ENCODE assay signal across 12 mouse cellular contexts in the genomic region with DNA sequence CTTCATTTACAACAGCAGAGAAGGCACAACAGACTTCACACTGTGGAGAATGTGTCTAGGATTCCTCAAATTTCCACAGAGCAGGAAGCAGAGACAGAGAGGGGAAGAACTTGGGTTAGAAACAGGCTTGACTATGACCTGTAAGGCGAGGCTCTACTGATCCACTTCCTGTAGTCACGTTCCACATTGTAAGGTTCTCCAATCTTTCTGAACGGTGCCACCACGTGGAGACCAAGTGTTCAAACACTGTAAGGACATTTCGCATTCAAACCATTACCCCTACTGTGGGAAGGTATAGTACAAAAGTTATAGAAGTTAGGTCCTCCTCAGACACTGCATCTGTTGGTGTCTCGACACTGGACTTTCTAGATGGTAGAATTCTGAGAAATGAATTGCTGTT. TPM values are rescaled to one million over a fixed set of nuclear protein-coding genes. Genes with fewer than 3 reads are reported as not detected.
A peak's percentile ranks its signal among the peaks of the same experiment; 100 is the strongest.
DNase-seq lines count a peak whose midpoint lies in the region; ATAC-seq and TF ChIP-seq lines count a peak whose summit lies in the region.
"Had no signal": no experiment of that assay in that cellular context is flagged by ENCODE, and none has a peak within 500 bp of the region (broad histone marks: within the 10 kb centered on the region; RNA-seq: fewer than 3 reads in every experiment).

No protein-coding gene starts in this region.

- TF ChIP-seq EP300 in heart, postnatal 0 days (IDR thresholded peaks at IDR 0.05; ENCODE audit: low read depth), result no peak
- no peak for TF ChIP-seq EP300 in liver, embryonic 14.5 days (IDR thresholded peaks at IDR 0.05; ENCODE audit: low read depth)

- no peak for TF ChIP-seq POLR2A in thymus, adult 2 months (IDR thresholded peaks at IDR 0.05; ENCODE audit: control insufficient read depth, extremely low read depth, insufficient read depth, low read length, poor library complexity)

- H3K36me3 ChIP-seq in heart, postnatal 0 days (replicated peaks; ENCODE audit: control insufficient read depth, insufficient read depth, low read length), result no peaks in the 10 kb centered on the region
- H3K36me3 ChIP-seq in heart, embryonic 11.5 days (ENCODE audit: control insufficient read depth, insufficient read depth, low read length), result no peaks in the 10 kb centered on the region
- H3K36me3 ChIP-seq in G1E (replicated peaks), result no peaks in the 10 kb centered on the region
- no peaks in the 10 kb centered on the region for H3K36me3 ChIP-seq in liver, embryonic 14.5 days (replicated peaks; ENCODE audit: control insufficient read depth, insufficient read depth, low read depth)
- H3K36me3 ChIP-seq in thymus, adult 2 months (ENCODE audit: control insufficient read depth, insufficient read depth, low read length), result no peaks in the 10 kb centered on the region
- no peaks in the 10 kb centered on the region for H3K36me3 ChIP-seq in midbrain, postnatal 0 days (ENCODE audit: insufficient read depth, low read length)
- H3K36me3 ChIP-seq in forebrain, embryonic 11.5 days (ENCODE audit: control insufficient read depth, insufficient read depth, low read length), result no peaks in the 10 kb centered on the region
- H3K36me3 ChIP-seq: limb, embryonic 10.5 days had no signal

- H3K9me3 ChIP-seq in heart, postnatal 0 days (replicated peaks; ENCODE audit: control insufficient read depth, low read length), result no peaks in the 10 kb centered on the region
- no peaks in the 10 kb centered on the region for H3K9me3 ChIP-seq in heart, embryonic 11.5 days (replicated peaks; ENCODE audit: control insufficient read depth, low read length)
- H3K9me3 ChIP-seq in G1E (replicated peaks), result no peaks in the 10 kb centered on the region
- H3K9me3 ChIP-seq in liver, embryonic 14.5 days (ENCODE audit: control insufficient read depth, low read length), result no peaks in the 10 kb centered on the region
- H3K9me3 ChIP-seq in midbrain, postnatal 0 days (ENCODE audit: low read length), result no peaks in the 10 kb centered on the region
- no peaks in the 10 kb centered on the region for H3K9me3 ChIP-seq in forebrain, embryonic 11.5 days (ENCODE audit: control insufficient read depth, low read length)
- H3K9me3 ChIP-seq: limb, embryonic 10.5 days had no signal

- peak; percentile 40 for TF ChIP-seq CTCF in heart, postnatal 0 days (IDR thresholded peaks at IDR 0.05; ENCODE audit: low read depth)
- TF ChIP-seq CTCF in G1E (IDR thresholded peaks at IDR 0.05; ENCODE audit: low read depth, low read length), result no peak
- peak; percentile 6; the same call in 1 of the 2 replicates for TF ChIP-seq CTCF in liver, embryonic 14.5 days (IDR thresholded peaks at IDR 0.05; ENCODE audit: low read depth)
- TF ChIP-seq CTCF in thymus, adult 2 months (IDR thresholded peaks at IDR 0.05; ENCODE audit: borderline replicate concordance, control insufficient read depth, extremely low read depth, insufficient read depth, low read length, poor library complexity), result no peak
- no peak for TF ChIP-seq CTCF in midbrain, postnatal 0 days (IDR thresholded peaks at IDR 0.05)

- no peak overlapping the region for H3K4me2 ChIP-seq in heart, postnatal 0 days (ENCODE audit: low read depth, low read length)
- H3K4me2 ChIP-seq in heart, embryonic 11.5 days, result no peak overlapping the region
- no peak overlapping the region for H3K4me2 ChIP-seq in liver, embryonic 14.5 days (ENCODE audit: low read depth)
- H3K4me2 ChIP-seq in midbrain, postnatal 0 days (ENCODE audit: low read depth, low read length, poor library complexity, severe bottlenecking), result no peak overlapping the region
- no peak overlapping the region for H3K4me2 ChIP-seq in forebrain, embryonic 11.5 days (ENCODE audit: low read depth, low read length, severe bottlenecking)

- no peak overlapping the region for H3K27ac ChIP-seq in heart, postnatal 0 days (ENCODE audit: low read depth)
- no peak overlapping the region for H3K27ac ChIP-seq in heart, embryonic 11.5 days (ENCODE audit: low read depth, low read length)
- H3K27ac ChIP-seq in liver, embryonic 14.5 days, result no peak overlapping the region
- H3K27ac ChIP-seq in thymus, adult 2 months (ENCODE audit: control insufficient read depth, insufficient read depth, low read length), result peak overlapping the region; percentile 55; the same call in 1 of the 2 replicates
- no peak overlapping the region for H3K27ac ChIP-seq in midbrain, postnatal 0 days (ENCODE audit: low read depth, low read length)
- H3K27ac ChIP-seq in forebrain, embryonic 11.5 days (ENCODE audit: low read depth, low read length), result no peak overlapping the region
- H3K27ac ChIP-seq: limb, embryonic 10.5 days had no signal

- WGBS in heart, postnatal 0 days, result 63% methylated on average over 6 of the region's 6 CpGs
- 67% methylated on average over 6 of the region's 6 CpGs for WGBS in heart, embryonic 11.5 days (ENCODE audit: insufficient replicate concordance)
- 33% methylated on average over 6 of the region's 6 CpGs for WGBS in liver, embryonic 14.5 days (ENCODE audit: insufficient replicate concordance)
- WGBS in thymus, adult 2 months, result 25% methylated on average over 6 of the region's 6 CpGs
- 86% methylated on average over 6 of the region's 6 CpGs for WGBS in midbrain, postnatal 0 days
- 88% methylated on average over 6 of the region's 6 CpGs for WGBS in forebrain, embryonic 11.5 days

- peaks cover 5% of the 10 kb centered on the region; the same call in 1 of the 2 replicates for H3K4me1 ChIP-seq in heart, postnatal 0 days (ENCODE audit: control insufficient read depth, insufficient read depth)
- no peaks in the 10 kb centered on the region for H3K4me1 ChIP-seq in heart, embryonic 11.5 days (ENCODE audit: control insufficient read depth, insufficient read depth, low read length)
- H3K4me1 ChIP-seq in G1E (ENCODE audit: insufficient read depth, low read depth, low read length), result peaks cover 31% of the 10 kb centered on the region
- peaks cover 0 to 7% of the 10 kb centered on the region in 2 experiments; a peak in 2 of 4 replicates for H3K4me1 ChIP-seq in liver, embryonic 14.5 days (replicated peaks; ENCODE audit: control insufficient read depth in 2 of 2, insufficient read depth in 2 of 2, low read length in 1 of 2)
- H3K4me1 ChIP-seq in thymus, adult 2 months (replicated peaks; ENCODE audit: control insufficient read depth, insufficient read depth, low read length), result peaks cover 38% of the 10 kb centered on the region
- no peaks in the 10 kb centered on the region for H3K4me1 ChIP-seq in midbrain, postnatal 0 days (ENCODE audit: insufficient read depth, low read length)
- H3K4me1 ChIP-seq in forebrain, embryonic 11.5 days (replicated peaks; ENCODE audit: control insufficient read depth, insufficient read depth, low read length), result no peaks in the 10 kb centered on the region

- ATAC-seq in heart, postnatal 0 days (ENCODE audit: insufficient read depth, low read depth), result no peak; the same call in 1 of the 2 replicates
- ATAC-seq in heart, embryonic 11.5 days (replicated peaks; ENCODE audit: insufficient number of reproducible peaks, low FRiP score, low TSS enrichment), result no peak
- ATAC-seq in G1E (ENCODE audit: extremely low read depth, insufficient number of reproducible peaks, low FRiP score, poor library complexity, severe bottlenecking), result peak; percentile 83
- no peak; the same call in 1 of the 2 replicates for ATAC-seq in liver, embryonic 14.5 days (ENCODE audit: insufficient read depth)
- no peak for ATAC-seq in midbrain, postnatal 0 days (ENCODE audit: low FRiP score)
- no peak for ATAC-seq in forebrain, embryonic 11.5 days (replicated peaks; ENCODE audit: low FRiP score)
- ATAC-seq: hindbrain, embryonic 16.5 days had no signal

- no peaks in the 10 kb centered on the region for H3K27me3 ChIP-seq in heart, postnatal 0 days (ENCODE audit: control insufficient read depth, insufficient read depth, low read length)
- no peaks in the 10 kb centered on the region for H3K27me3 ChIP-seq in heart, embryonic 11.5 days (ENCODE audit: control insufficient read depth, insufficient read depth, low read length)
- 0 out of 2 replicates have a peak, but pooled peaks cover 9% of the 10 kb centered on the region for H3K27me3 ChIP-seq in G1E (ENCODE audit: insufficient read depth, low read length)
- H3K27me3 ChIP-seq in liver, embryonic 14.5 days (ENCODE audit: control insufficient read depth, insufficient read depth, low read length), result no peaks in the 10 kb centered on the region
- no peaks in the 10 kb centered on the region for H3K27me3 ChIP-seq in thymus, adult 2 months (ENCODE audit: control insufficient read depth, insufficient read depth, low read length)
- H3K27me3 ChIP-seq in midbrain, postnatal 0 days (ENCODE audit: insufficient read depth, low read length), result no peaks in the 10 kb centered on the region
- no peaks in the 10 kb centered on the region for H3K27me3 ChIP-seq in forebrain, embryonic 11.5 days (ENCODE audit: control insufficient read depth, insufficient read depth, low read length)

- no peak overlapping the region for H3K4me3 ChIP-seq in heart, postnatal 0 days (ENCODE audit: low read depth, low read length)
- no peak overlapping the region for H3K4me3 ChIP-seq in heart, embryonic 11.5 days (ENCODE audit: low read depth, low read length)
- no peak overlapping the region for H3K4me3 ChIP-seq in G1E (ENCODE audit: low read depth, low read length)
- H3K4me3 ChIP-seq in liver, embryonic 14.5 days (ENCODE audit: insufficient read depth in 1 of 2, low read depth in 2 of 2, low read length in 2 of 2), result no peak overlapping the region
- no peak overlapping the region for H3K4me3 ChIP-seq in thymus, adult 2 months (ENCODE audit: control insufficient read depth, insufficient read depth, low read length)
- H3K4me3 ChIP-seq in midbrain, postnatal 0 days (ENCODE audit: low read depth, low read length), result no peak overlapping the region
- H3K4me3 ChIP-seq in forebrain, embryonic 11.5 days (ENCODE audit: low read depth, low read length), result no peak overlapping the region
- H3K4me3 ChIP-seq: limb, embryonic 10.5 days; myocyte had no signal

- H3K9ac ChIP-seq in heart, postnatal 0 days (replicated peaks; ENCODE audit: low read depth, low read length), result no peak overlapping the region
- no peak overlapping the region for H3K9ac ChIP-seq in heart, embryonic 11.5 days (ENCODE audit: low read depth, low read length)
- no peak overlapping the region for H3K9ac ChIP-seq in liver, embryonic 14.5 days (replicated peaks)
- H3K9ac ChIP-seq in midbrain, postnatal 0 days (replicated peaks; ENCODE audit: low read length, poor library complexity, severe bottlenecking), result no peak overlapping the region
- H3K9ac ChIP-seq in forebrain, embryonic 11.5 days (ENCODE audit: low read length), result no peak overlapping the region

- no peak for DNase-seq in heart, postnatal 0 days (ENCODE audit: low spot score)
- no peak for DNase-seq in G1E (ENCODE audit: low spot score)
- no peak for DNase-seq in liver, embryonic 14.5 days (ENCODE audit: low read depth in 3 of 3, low spot score in 3 of 3)
- DNase-seq in thymus, adult 2 months, result peak; percentile 71
- no peak for DNase-seq in midbrain, postnatal 0 days (ENCODE audit: low spot score)
- DNase-seq in forebrain, embryonic 11.5 days (ENCODE audit: low spot score), result no peak
- no peak for DNase-seq in layer of hippocampus, postnatal 10 days (ENCODE audit: low spot score in 2 of 2)
- DNase-seq: kidney, postnatal 4 days had no signal

RNA-seq across cellular contexts. Expression of gene Smg1, which starts 31.8 kb away (rescaled TPM):
- 35.2 and 36.6 TPM in 2 replicates for total RNA-seq in heart, postnatal 0 days (2014; rRNA removed; ENCODE audit: low replicate concordance)
- 8.4 and 8.7 TPM in 2 replicates for polyA plus RNA-seq in heart, postnatal 0 days (2015; fragmentation: Nextera tagmentation; extraction: Ambion mirVana)
- 10.4 and 19.0 TPM in 2 replicates for polyA plus RNA-seq in heart, embryonic 11.5 days (2014; fragmentation: Nextera tagmentation; extraction: Ambion mirVana)
- 121 and 138 TPM in 2 replicates for total RNA-seq in G1E (2014; fragmentation: Nextera tagmentation)
- total RNA-seq in G1E (2017), result 49.8 and 53.5 TPM in 2 replicates
- polyA plus RNA-seq in G1E (2012), result 19.9 and 24.2 TPM in 2 replicates
- 5.2 and 10.5 TPM in 2 replicates for polyA plus RNA-seq in liver, embryonic 14.5 days (2012; rRNA removed)
- polyA plus RNA-seq in liver, embryonic 14.5 days (2014; fragmentation: Nextera tagmentation; extraction: Ambion mirVana), result 5.7 and 6.1 TPM in 2 replicates
- polyA plus RNA-seq in thymus, adult 2 months (2012; rRNA removed), result 83.7 and 107 TPM in 2 replicates
- total RNA-seq in midbrain, postnatal 0 days (2014; rRNA removed), result 44.1 and 62.9 TPM in 2 replicates
- polyA plus RNA-seq in midbrain, postnatal 0 days (2015; fragmentation: Nextera tagmentation; extraction: Ambion mirVana), result 11.4 and 16.0 TPM in 2 replicates
- 20.0 and 22.4 TPM in 2 replicates for polyA plus RNA-seq in forebrain, embryonic 11.5 days (2014; fragmentation: Nextera tagmentation; extraction: Ambion mirVana)
- 10 to 100 TPM; 66.7 to 76.8 TPM for total RNA-seq in layer of hippocampus, postnatal 10 days (2021)

Comparison
In these comparisons a context has a peak if more than half of its experiments do, and no peak if none do; other contexts are left out.
1. CTCF ChIP-seq: peak in heart, postnatal 0 days (single experiment) and liver, embryonic 14.5 days (single experiment); none in G1E (single experiment), thymus, adult 2 months (single experiment) and midbrain, postnatal 0 days (single experiment).